Mouse (Mus musculus) cerebellum, postnatal 25 days (tissue): ENCODE data around the gene Tagln.

Experiments used
- DNase-seq, 2 experiments: peaks; one replicate each; pipeline ENCODE4 v3.0.0; 2021; ENCODE audit warnings: mixed read lengths in 2 of 2

The Tagln gene

GRCm38 (mm10) chr9:45935628-45936210 is at the start of gene Tagln:
Tagln (minus strand) TSS chr9:45936058.
- no peak for DNase-seq

GRCm38 (mm10) chr9:45985229-45985567 is 49.3 kb upstream of the Tagln start:
- DNase-seq = peak; percentile 61 to 81

- DNase-seq = peak; percentile 95 to 97
These were observed 48.8 kb upstream of the Tagln start for GRCm38 (mm10) chr9:45984409-45985228.

GRCm38 (mm10) chr9:45983676-45984408 is 48.0 kb upstream of the Tagln start:
- DNase-seq = peak; percentile 54 to 66

GRCm38 (mm10) chr9:45981331-45981730 is 45.5 kb upstream of the Tagln start:
- DNase-seq = no peak

- DNase-seq = no peak
These were observed 44.8 kb upstream of the Tagln start for GRCm38 (mm10) chr9:45980611-45981010.

GRCm38 (mm10) chr9:45979778-45980177 is 43.9 kb upstream of the Tagln start:
- DNase-seq = no peak

GRCm38 (mm10) chr9:45976884-45977283 is 41.0 kb upstream of the Tagln start:
- no peak for DNase-seq

GRCm38 (mm10) chr9:45963577-45963976 is 27.7 kb upstream of the Tagln start:
- no peak for DNase-seq

GRCm38 (mm10) chr9:45961855-45962254 is 26.0 kb upstream of the Tagln start:
- peak in 1 of 2 experiments; percentile 55 for DNase-seq

GRCm38 (mm10) chr9:45959661-45960060 is 23.8 kb upstream of the Tagln start:
- DNase-seq = no peak

- DNase-seq = no peak
These were observed 23.0 kb upstream of the Tagln start for GRCm38 (mm10) chr9:45958851-45959250.

GRCm38 (mm10) chr9:45958023-45958670 is 22.3 kb upstream of the Tagln start:
- no peak for DNase-seq

- DNase-seq = peak; percentile 93 to 94
These were observed 19.5 kb upstream of the Tagln start, which contains the start of gene Sidt2 for GRCm38 (mm10) chr9:45955107-45955963. Sidt2 (minus strand) TSS chr9:45955258.

GRCm38 (mm10) chr9:45954294-45955106 is 18.6 kb upstream of the Tagln start:
- peak; percentile 74 to 80 for DNase-seq

- peak; percentile 15 to 22 for DNase-seq
These were observed 17.8 kb upstream of the Tagln start for GRCm38 (mm10) chr9:45953511-45954293.

- DNase-seq = no peak
These were observed 17.0 kb upstream of the Tagln start for GRCm38 (mm10) chr9:45952890-45953289.

GRCm38 (mm10) chr9:45952057-45952456 is 16.2 kb upstream of the Tagln start:
- DNase-seq = no peak

- DNase-seq = no peak
These were observed 11.0 kb upstream of the Tagln start for GRCm38 (mm10) chr9:45946872-45947183.

- no peak for DNase-seq
These were observed 10.5 kb upstream of the Tagln start for GRCm38 (mm10) chr9:45946182-45946871.
